ENCODE assay signal across 11 mouse cellular contexts in the genomic region with DNA sequence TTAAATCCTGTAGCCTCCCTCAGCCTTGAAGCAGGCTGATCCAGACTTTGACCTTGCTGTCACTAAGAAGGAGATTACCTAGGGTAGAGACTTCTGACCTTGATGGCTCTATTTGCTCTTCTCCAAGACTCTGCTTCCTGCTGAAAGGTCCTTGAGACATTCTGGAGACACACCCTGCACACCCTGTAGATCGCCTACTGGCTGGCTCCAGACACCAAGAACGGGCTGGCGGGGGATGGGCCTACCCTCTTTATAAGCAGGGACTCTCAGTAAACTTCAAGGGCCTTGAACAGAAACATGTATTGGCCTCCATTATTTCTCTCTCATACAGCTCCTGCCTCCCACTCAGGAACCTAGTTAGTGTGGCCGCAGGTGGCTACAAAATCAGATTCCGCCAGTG. TPM values are rescaled to one million over a fixed set of nuclear protein-coding genes. Genes with fewer than 3 reads are reported as not detected.
"Had no signal": no experiment of that assay in that cellular context is flagged by ENCODE, and none has a peak within 500 bp of the region (broad histone marks: within the 10 kb centered on the region; RNA-seq: fewer than 3 reads in every experiment).

No protein-coding gene starts in this region.

RNA-seq across cellular contexts. Expression of gene Zfp352, which starts 17.0 kb away (rescaled TPM):
- total RNA-seq: left cerebral cortex, postnatal 10 days; left cerebral cortex, postnatal 14 days; left cerebral cortex, postnatal 25 days; left cerebral cortex, postnatal 36 days; left cerebral cortex, postnatal 4 days; liver, adult 2 months; megakaryocyte progenitor cell, adult 5-6 weeks; megakaryocyte, adult 5-6 weeks; megakaryocyte-erythroid progenitor cell, adult 5-6 weeks; midbrain, postnatal 0 days; monocyte, adult 5-6 weeks had no signal
